Mouse (Mus musculus): ENCODE measurements around the gene Gtf2h2. TPM values are rescaled to one million over a fixed set of nuclear protein-coding genes. Genes with fewer than 3 reads are reported as not detected.
"Not testable (repeated sequence)": the region's sequence is repeated elsewhere in the genome, so short reads cannot be mapped to it uniquely, and the experiment has no call there.

Gtf2h2 gene
- polyA plus RNA-seq, 1 experiment, result 9.1 TPM

- no peak for TF ChIP-seq POLR2A (IDR thresholded peaks at IDR 0.05; ENCODE audit: low read depth, low read length)
- no peaks in the 10 kb centered on the region for H3K27me3 ChIP-seq (ENCODE audit: control insufficient read depth, insufficient read depth, low read length)
- H3K4me3 ChIP-seq (ENCODE audit: low read depth, low read length), result no peak overlapping the region
- H3K36me3 ChIP-seq (ENCODE audit: control insufficient read depth, insufficient read depth, low read length), result peaks cover 14% of the 10 kb centered on the region
- H3K27ac ChIP-seq (ENCODE audit: insufficient read depth, low read depth, low read length), result no peak overlapping the region
- H3K4me1 ChIP-seq (ENCODE audit: control insufficient read depth, insufficient read depth, insufficient read length, low read length), result 0 out of 2 replicates have a peak, but pooled peaks cover 1% of the 10 kb centered on the region
- 64% methylated on average over 1 of the region's 1 CpGs for WGBS
Measured at GRCm38 (mm10) chr13:100438701-100439100, 53.7 kb downstream of the Gtf2h2 start.

- Histone ChIP-seq H3K27me3 (ENCODE audit: control insufficient read depth, insufficient read depth, low read length) (no peaks in the 10 kb centered on the region), H3K27ac (ENCODE audit: insufficient read depth, low read depth, low read length) (no peak overlapping the region), H3K4me1 (ENCODE audit: control insufficient read depth, insufficient read depth, insufficient read length, low read length) (0 out of 2 replicates have a peak, but pooled peaks cover 1% of the 10 kb centered on the region), H3K4me3 (ENCODE audit: low read depth, low read length) (no peak overlapping the region), H3K36me3 (ENCODE audit: control insufficient read depth, insufficient read depth, low read length) (peaks cover 9% of the 10 kb centered on the region)
- 24% methylated on average over 3 of the region's 3 CpGs for WGBS
- TF ChIP-seq CTCF (IDR thresholded peaks at IDR 0.05; ENCODE audit: extremely low read depth, insufficient read length, insufficient replicate concordance, low read depth, low read length) (no peak), POLR2A (IDR thresholded peaks at IDR 0.05; ENCODE audit: low read depth, low read length) (no peak)
Measured at GRCm38 (mm10) chr13:100437322-100437825, 55.0 kb downstream of the Gtf2h2 start.

- H3K27me3 ChIP-seq (ENCODE audit: control insufficient read depth, insufficient read depth, low read length); H3K36me3 ChIP-seq (ENCODE audit: control insufficient read depth, insufficient read depth, low read length); H3K4me3 ChIP-seq (ENCODE audit: low read depth, low read length); H3K27ac ChIP-seq (ENCODE audit: insufficient read depth, low read depth, low read length); H3K4me1 ChIP-seq (ENCODE audit: control insufficient read depth, insufficient read depth, insufficient read length, low read length): not testable (repeated sequence)
- WGBS, result 92% methylated on average over 1 of the region's 1 CpGs
Measured at GRCm38 (mm10) chr13:100436556-100437163, 55.7 kb downstream of the Gtf2h2 start.

- 91% methylated on average over 7 of the region's 7 CpGs for WGBS
- not testable (repeated sequence) for H3K4me3 ChIP-seq (ENCODE audit: low read depth, low read length)
Measured at GRCm38 (mm10) chr13:100419958-100420357, 72.4 kb downstream of the Gtf2h2 start.

GRCm38 (mm10) chr13:100414428-100414827 lies 78.0 kb downstream of the Gtf2h2 start:
- WGBS, result 20% methylated on average over 1 of the region's 1 CpGs
- peaks cover 23% of the 10 kb centered on the region for H3K36me3 ChIP-seq (ENCODE audit: control insufficient read depth, insufficient read depth, low read length)
- TF ChIP-seq CTCF (IDR thresholded peaks at IDR 0.05; ENCODE audit: extremely low read depth, insufficient read length, insufficient replicate concordance, low read depth, low read length) (no peak), POLR2A (IDR thresholded peaks at IDR 0.05; ENCODE audit: low read depth, low read length) (no peak)
- peaks cover 12% of the 10 kb centered on the region; the same call in 1 of the 2 replicates for H3K4me1 ChIP-seq (ENCODE audit: control insufficient read depth, insufficient read depth, insufficient read length, low read length)
- no peaks in the 10 kb centered on the region for H3K27me3 ChIP-seq (ENCODE audit: control insufficient read depth, insufficient read depth, low read length)
- H3K27ac ChIP-seq (ENCODE audit: insufficient read depth, low read depth, low read length), result no peak overlapping the region
- H3K4me3 ChIP-seq (ENCODE audit: low read depth, low read length), result no peak overlapping the region

More at GRCm38 (mm10) chr13:100419958-100420357, 72.4 kb downstream of the Gtf2h2 start:
- not testable (repeated sequence) for H3K4me1 ChIP-seq (ENCODE audit: control insufficient read depth, insufficient read depth, insufficient read length, low read length); H3K27me3 ChIP-seq (ENCODE audit: control insufficient read depth, insufficient read depth, low read length); H3K27ac ChIP-seq (ENCODE audit: insufficient read depth, low read depth, low read length)
- peaks cover 29% of the 10 kb centered on the region for H3K36me3 ChIP-seq (ENCODE audit: control insufficient read depth, insufficient read depth, low read length)

Other genes starting within 250 kb of the Gtf2h2 start
- 4.8 and 38.1 TPM in 2 replicates for gene Naip5, start 246.3 kb downstream of the Gtf2h2 start, polyA plus RNA-seq (2012; rRNA removed)
- 7.1 and 61.1 TPM in 2 replicates for gene Naip6, start 174.9 kb downstream of the Gtf2h2 start, polyA plus RNA-seq (2012; rRNA removed)
- gene Naip1, start 39.7 kb downstream of the Gtf2h2 start, polyA plus RNA-seq (2012; rRNA removed), result 3.7 and 7.6 TPM in 2 replicates
- gene Ocln, start 60.1 kb upstream of the Gtf2h2 start, polyA plus RNA-seq (2012; rRNA removed), result 7.4 and 23.3 TPM in 2 replicates
- gene Marveld2, start 124.4 kb upstream of the Gtf2h2 start, polyA plus RNA-seq (2012; rRNA removed), result 8.0 and 18.3 TPM in 2 replicates
- 5.5 and 10.0 TPM in 2 replicates for gene Ak6, start 158.4 kb upstream of the Gtf2h2 start, polyA plus RNA-seq (2012; rRNA removed)
- gene Rad17, start 158.5 kb upstream of the Gtf2h2 start, polyA plus RNA-seq (2012; rRNA removed), result 0.42 and 0.75 TPM in 2 replicates
- gene Taf9, start 159.0 kb upstream of the Gtf2h2 start, polyA plus RNA-seq (2012; rRNA removed), result 0.13 and 0.63 TPM in 2 replicates
- gene Ccdc125, start 177.1 kb upstream of the Gtf2h2 start, polyA plus RNA-seq (2012; rRNA removed), result 0.39 and 0.41 TPM in 2 replicates
- gene Cdk7, start 238.4 kb upstream of the Gtf2h2 start, polyA plus RNA-seq (2012; rRNA removed), result 2.9 and 6.9 TPM in 2 replicates

Measured in small intestine, adult 2 months (tissue).